Mouse (Mus musculus) left cerebral cortex, postnatal 36 days (tissue): ENCODE measurements around the gene Coro2b. TPM values are rescaled to one million over a fixed set of nuclear protein-coding genes. Genes with fewer than 3 reads are reported as not detected.

ENCODE experiments used
- DNase-seq, 2 experiments: peaks; one replicate each; pipeline ENCODE4 v3.0.0; 2021 to 2022; ENCODE audit warnings: low spot score in 2 of 2, mixed read lengths in 1 of 2
- intact Hi-C: fragments of 180-260 bp; cut with DNase I; formaldehyde crosslinking; loops from one replicate; pipeline ENCODE4 v1.15.1; 2025
- total RNA-seq, 2 experiments: library from RNA; stranded (reverse); gene quantifications; 2 replicates each; pipeline ENCODE4 v1.2.3; 2021

The Coro2b gene
- total RNA-seq, 2 experiments from 2014 or later: 171 to 177 TPM

DNA sequence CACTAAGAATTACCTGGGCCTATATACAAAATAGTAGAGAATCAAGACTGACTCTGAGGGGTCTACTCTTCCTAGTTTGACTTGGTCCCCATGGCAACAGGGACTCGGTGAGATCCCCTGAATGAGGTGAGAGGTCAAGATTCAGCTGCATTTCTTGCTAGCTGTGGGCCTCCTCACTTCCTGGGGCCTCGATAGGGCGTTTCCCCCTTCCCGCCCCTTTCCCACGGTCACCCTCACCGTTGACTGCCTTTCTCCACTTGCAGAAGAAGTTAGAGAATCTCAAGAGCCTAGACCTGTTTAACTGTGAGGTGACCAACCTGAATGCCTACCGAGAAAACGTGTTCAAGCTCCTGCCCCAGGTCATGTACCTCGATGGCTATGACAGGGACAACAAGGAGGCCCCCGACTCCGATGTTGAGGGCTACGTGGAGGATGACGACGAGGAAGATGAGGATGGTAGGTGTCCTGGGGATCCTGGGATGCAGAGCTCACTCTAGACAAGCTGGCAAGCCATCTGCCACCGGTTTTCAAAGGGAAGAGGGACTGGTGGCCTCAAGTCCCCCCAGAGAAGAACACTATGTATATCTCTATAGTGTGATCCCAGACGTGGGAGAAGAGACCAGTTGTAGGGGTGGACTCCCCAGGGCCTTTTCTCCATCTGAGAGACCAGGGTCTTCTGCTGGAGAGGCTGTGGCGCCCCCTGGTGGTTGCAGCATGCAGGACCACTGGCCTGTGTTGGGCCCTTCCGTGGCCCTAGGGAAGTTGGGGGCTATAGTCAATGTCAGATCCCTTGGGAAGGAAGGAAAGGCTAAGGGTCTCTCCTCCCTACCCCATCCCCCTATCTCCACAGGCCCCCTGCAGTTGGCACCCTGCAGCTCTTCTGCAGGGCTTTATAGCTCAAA lies 163.4 kb downstream of the Coro2b start:
- DNase-seq: peak; percentile 47 to 55
- intact Hi-C loops: loop anchor here (2.0 kb wide), 1 partner anchor 79 kb away; no protein-coding TSS in a partner anchor

DNA sequence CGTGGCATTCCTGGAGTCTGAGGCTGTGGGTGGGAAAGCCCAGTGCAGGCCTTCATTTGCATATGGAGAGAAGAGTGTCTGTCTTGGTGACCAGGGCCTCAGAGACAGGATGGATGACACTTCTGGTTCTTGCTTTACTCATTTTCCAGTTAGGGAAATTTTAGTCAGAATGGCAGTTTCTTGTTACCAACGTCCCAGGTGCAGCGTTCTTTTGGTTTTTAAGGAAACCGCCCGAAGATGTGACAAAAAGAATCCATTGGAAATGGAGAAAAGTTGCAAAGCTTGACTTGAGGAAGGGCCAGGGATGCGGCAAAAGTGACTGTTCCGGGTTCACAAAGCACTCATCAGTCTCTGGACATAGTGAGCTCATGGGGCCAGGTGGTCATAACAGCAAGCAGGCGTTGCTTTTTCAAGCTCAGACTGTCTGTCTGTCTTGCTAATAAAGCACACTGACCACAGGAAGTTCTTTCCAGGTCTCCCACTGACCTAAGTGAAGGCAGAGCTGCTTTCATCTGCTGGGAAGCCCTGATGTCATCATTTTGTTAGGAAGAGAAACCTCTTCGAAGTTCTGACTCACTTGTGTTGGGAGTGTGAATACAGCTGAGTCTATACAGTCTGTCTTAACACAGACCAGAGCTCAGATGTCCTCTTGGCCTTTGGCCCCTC lies 164.2 kb downstream of the Coro2b start:
- no peak for DNase-seq
- intact Hi-C loops: loop anchor here (2.0 kb wide), 1 partner anchor 78 kb away; no protein-coding TSS in a partner anchor

DNA sequence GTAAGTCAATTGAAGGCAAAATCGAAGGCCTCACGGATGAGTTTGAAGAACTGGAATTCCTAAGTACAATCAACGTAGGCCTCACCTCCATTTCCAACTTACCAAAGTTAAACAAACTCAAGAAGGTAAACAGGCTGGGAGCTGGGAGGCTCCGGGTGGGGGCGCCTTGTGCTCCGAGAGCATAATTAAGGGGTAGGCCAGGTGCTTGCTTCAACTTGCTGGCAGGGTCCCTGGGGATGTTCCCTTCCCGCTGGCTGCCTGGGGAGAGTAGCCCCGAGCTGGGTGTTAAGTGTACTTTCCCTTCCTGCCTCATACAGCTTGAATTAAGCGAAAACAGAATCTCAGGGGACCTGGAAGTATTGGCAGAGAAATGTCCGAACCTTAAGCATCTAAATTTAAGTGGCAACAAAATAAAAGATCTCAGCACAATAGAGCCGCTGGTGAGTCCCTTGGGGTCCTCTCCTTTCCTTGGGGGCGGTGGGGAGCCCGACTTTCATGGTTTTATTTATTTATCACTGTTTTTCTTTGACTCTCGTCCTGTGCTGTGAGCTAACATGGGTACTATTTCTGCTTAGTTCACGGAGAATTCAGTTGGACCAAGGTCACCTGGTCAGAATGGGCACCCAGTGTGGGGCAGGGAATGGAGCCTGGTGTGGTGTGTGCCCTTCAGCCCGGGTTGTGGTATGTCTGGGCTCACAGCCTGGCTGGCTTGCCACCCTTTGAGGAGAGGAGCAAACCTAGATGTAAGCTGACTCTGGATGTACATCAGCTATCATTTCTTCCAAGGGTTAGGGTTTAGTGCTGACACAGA lies 164.9 kb downstream of the Coro2b start:
- intact Hi-C loops: loop anchor here (2.0 kb wide), 1 partner anchor 77 kb away; no protein-coding TSS in a partner anchor

DNA sequence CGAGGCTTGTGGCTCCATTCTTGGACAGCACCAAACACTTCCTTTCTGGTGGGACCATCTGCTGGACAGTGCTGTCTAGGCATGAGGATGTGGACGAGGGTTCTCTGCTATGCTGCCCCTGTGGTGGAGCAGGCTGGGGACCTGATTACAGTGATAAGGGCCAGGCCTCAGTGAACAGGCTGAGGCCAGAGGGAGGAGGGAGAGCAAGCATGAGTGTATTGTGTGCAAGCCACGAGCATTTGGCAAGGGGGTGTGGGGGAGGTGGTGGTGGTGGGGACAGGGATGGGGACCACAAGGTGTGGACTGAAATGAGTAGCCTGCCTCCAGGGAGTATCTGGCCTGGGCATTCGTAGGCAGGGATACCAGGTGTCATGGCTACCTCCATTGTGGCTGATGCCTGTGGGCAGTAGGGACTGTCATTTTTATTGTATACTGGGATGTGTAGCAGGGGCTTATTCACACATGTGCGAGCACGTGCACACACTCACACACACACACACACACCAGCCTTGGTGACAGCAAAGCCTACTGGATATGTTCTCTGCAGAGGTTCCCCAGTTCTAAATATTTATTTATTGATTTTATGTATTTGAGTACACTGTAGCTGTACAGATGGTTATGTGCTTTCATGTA lies 166.1 kb downstream of the Coro2b start:
- no peak for DNase-seq
- intact Hi-C loops: no loop called here

More for the DNA sequence above, 164.9 kb downstream of the Coro2b start:
- no peak for DNase-seq

DNA sequence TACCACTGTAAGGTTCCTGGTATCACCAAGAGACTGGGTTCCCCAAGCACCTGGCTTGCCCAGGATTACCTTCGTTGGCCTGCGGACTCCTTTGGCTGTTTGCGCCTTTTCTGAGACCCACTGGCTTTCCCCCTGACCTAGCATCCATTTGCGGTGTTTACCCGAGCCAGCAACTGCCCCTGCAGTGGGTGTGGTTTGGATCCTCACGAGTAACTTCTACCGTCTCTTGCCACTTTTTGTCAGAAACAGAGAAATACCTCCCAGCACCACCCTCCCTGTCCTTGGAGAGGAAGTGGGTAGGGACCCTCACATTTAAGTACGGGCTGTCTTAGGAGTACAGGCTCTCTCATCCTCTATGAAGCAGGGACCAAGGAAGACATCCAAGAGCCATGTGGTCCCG lies 166.7 kb downstream of the Coro2b start:
- intact Hi-C loops: no loop called here

More for the DNA sequence above, 166.7 kb downstream of the Coro2b start:
- no peak for DNase-seq

Other genes with a start within 250 kb of the Coro2b start
- 100 to 1,000 TPM; 232 to 281 TPM for gene Anp32a, start 195.8 kb downstream of the Coro2b start, total RNA-seq
- 1 to 10 TPM; 1.9 to 5.3 TPM for gene Itga11, start 140.8 kb upstream of the Coro2b start, total RNA-seq